Mouse (Mus musculus) ES-Bruce4 (cell line): ENCODE measurements around the gene Mepe. TPM values are rescaled to one million over a fixed set of nuclear protein-coding genes. Genes with fewer than 3 reads are reported as not detected.

ENCODE experiments used
- H3K27ac ChIP-seq: 2 replicates; pipeline ENCODE4 v1.5.1; 2012; ENCODE audit warnings: low read length, inconsistent platforms; ENCODE audit not compliant: insufficient read depth
- H3K27me3 ChIP-seq: 2 replicates; pipeline ENCODE4 v1.6.1; 2012; ENCODE audit warnings: mild to moderate bottlenecking, low read length, inconsistent platforms; ENCODE audit not compliant: control insufficient read depth, poor library complexity, insufficient read depth, severe bottlenecking
- H3K36me3 ChIP-seq: 2 replicates; pipeline ENCODE4 v1.6.1; 2012; ENCODE audit warnings: inconsistent platforms, mild to moderate bottlenecking, low read length, moderate library complexity; ENCODE audit not compliant: control insufficient read depth, poor library complexity, insufficient read depth, severe bottlenecking
- H3K4me1 ChIP-seq: one replicate; pipeline ENCODE4 v1.8.1; 2011; ENCODE audit warnings: low read length; ENCODE audit not compliant: control insufficient read depth, insufficient read depth
- H3K4me3 ChIP-seq: 2 replicates; pipeline ENCODE4 v1.5.1; 2011; ENCODE audit warnings: low read depth, mild to moderate bottlenecking, low read length
- H3K9ac ChIP-seq: 2 replicates; pipeline ENCODE4 v1.6.1; 2012; ENCODE audit warnings: low read depth, mild to moderate bottlenecking, inconsistent platforms; ENCODE audit not compliant: poor library complexity, severe bottlenecking
- H3K9me3 ChIP-seq: replicated peaks from 2 replicates; pipeline ENCODE4 v1.6.1; 2012; ENCODE audit warnings: mild to moderate bottlenecking, low read length, inconsistent platforms; ENCODE audit not compliant: control insufficient read depth, poor library complexity, insufficient read depth, severe bottlenecking
- CTCF ChIP-seq: IDR thresholded peaks from one replicate; pipeline ENCODE4 v1.8.1; 2011; ENCODE audit warnings: low read depth, low read length
- EP300 ChIP-seq: IDR thresholded peaks from 2 replicates; pipeline ENCODE4 v1.6.1; 2011; ENCODE audit warnings: low read depth, low read length; ENCODE audit not compliant: insufficient read depth
- POLR2A ChIP-seq: IDR thresholded peaks from one replicate; pipeline ENCODE4 v1.8.1; 2011; ENCODE audit warnings: low read length; ENCODE audit not compliant: insufficient read depth
- polyA plus RNA-seq: library from polyadenylated mRNA; stranded (reverse); fragments of >200 nt; gene quantifications from 2 replicates; pipeline ENCODE4 v1.2.4, GENCODE M21; 2011; ENCODE audit warnings: low read depth; ENCODE audit not compliant: missing spikeins, insufficient read depth, insufficient read length

Gene Mepe
- polyA plus RNA-seq, 1 experiment, result not detected

GRCm38 (mm10) chr5:104358592-104358991, 33.5 kb downstream of the Mepe start:
- H3K9ac ChIP-seq, result no peak overlapping the region
- no peak overlapping the region for H3K27ac ChIP-seq
- peaks cover 12% of the 10 kb centered on the region for H3K9me3 ChIP-seq
- no peaks in the 10 kb centered on the region for H3K36me3 ChIP-seq
- H3K4me1 ChIP-seq, result no peaks in the 10 kb centered on the region
- H3K4me3 ChIP-seq, result no peak overlapping the region
- no peak for TF ChIP-seq POLR2A
- no peak for TF ChIP-seq CTCF
- TF ChIP-seq EP300, result no peak
- no peaks in the 10 kb centered on the region for H3K27me3 ChIP-seq

DNA sequence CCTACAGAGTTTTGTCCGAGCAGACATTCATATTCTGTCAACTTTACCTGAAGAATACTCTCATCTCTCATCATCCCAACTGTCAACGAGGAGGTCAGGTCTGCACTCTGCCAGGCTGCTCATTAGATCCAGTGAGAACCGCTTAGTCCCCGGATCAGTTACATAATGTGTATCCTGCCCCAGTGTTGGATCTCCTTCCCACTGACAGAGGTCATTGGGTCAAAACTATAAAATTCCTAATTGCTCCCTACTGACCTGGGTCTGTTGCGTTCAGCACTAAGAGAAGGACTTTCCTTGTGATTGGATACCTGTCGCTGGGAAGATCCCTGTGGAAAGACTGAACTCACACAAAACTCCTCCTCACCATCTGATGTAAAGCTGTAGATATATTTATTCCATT, 34.1 kb downstream of the Mepe start:
- H3K27ac ChIP-seq, result no peak overlapping the region
- H3K9me3 ChIP-seq, result peaks cover 7% of the 10 kb centered on the region
- H3K4me1 ChIP-seq, result no peaks in the 10 kb centered on the region
- no peaks in the 10 kb centered on the region for H3K27me3 ChIP-seq
- H3K4me3 ChIP-seq, result no peak overlapping the region
- no peak overlapping the region for H3K9ac ChIP-seq
- H3K36me3 ChIP-seq, result no peaks in the 10 kb centered on the region
- TF ChIP-seq POLR2A (no peak), EP300 (no peak), CTCF (no peak)

GRCm38 (mm10) chr5:104370580-104370979, 45.5 kb downstream of the Mepe start:
- Histone ChIP-seq H3K36me3 (no peaks in the 10 kb centered on the region), H3K27me3 (no peaks in the 10 kb centered on the region), H3K9me3 (peaks cover 5% of the 10 kb centered on the region), H3K4me1 (no peaks in the 10 kb centered on the region), H3K4me3 (no peak overlapping the region), H3K9ac (no peak overlapping the region), H3K27ac (no peak overlapping the region)
- TF ChIP-seq CTCF (no peak), POLR2A (no peak), EP300 (no peak)

DNA sequence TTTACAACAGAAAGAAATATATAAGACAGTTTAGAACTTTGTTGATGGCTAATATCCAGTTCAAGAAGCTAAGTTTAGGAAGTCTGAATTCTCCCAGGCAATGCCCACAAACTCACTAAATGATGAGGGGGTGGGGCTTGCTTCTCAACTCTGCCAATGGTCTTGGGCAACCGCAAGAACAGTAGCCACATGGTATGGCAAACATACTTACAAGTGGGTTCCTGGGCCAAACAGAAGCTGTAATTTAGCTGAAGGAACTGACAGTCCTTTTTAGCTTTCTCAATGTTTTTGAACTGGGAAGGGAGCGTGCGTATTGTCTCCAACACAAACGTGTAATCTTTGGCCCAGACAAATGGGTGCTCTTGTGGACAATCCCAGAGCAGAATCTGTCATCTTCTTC, 46.2 kb downstream of the Mepe start:
- Histone ChIP-seq H3K9ac (no peak overlapping the region), H3K36me3 (no peaks in the 10 kb centered on the region), H3K27ac (no peak overlapping the region), H3K4me1 (no peaks in the 10 kb centered on the region), H3K4me3 (no peak overlapping the region), H3K27me3 (no peaks in the 10 kb centered on the region), H3K9me3 (peaks cover 5% of the 10 kb centered on the region)
- no peak for TF ChIP-seq EP300

DNA sequence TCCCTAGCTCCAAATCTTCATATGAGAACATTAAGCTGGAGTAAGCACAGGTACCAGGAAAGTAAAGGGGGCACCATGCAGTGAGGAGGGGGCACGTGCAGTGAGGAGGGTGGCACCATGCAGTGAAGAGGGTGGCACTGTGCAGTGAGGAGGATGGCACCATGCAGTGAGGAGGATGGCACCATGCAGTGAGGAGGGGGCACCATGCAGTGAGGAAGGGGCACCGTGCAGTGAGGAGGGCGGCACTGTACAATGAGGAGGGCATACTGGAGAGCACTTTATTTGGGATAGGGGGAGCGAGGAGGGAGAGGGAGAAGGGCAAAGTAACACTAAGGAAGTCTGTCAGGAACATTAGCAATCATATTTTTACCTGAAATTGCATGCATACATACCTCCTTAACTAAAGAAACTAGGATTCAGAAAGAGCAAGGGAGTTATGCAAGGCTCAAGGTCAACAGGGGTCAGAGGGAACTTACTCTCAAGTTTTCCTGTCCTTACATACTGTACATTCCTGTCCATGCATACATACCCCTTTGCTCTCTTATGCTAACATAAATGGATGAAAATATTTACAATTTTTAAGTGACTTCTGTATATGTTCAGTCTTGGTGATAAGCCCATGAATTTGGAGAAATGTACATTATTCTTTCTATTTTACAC, 48.6 kb downstream of the Mepe start:
- TF ChIP-seq POLR2A, result no peak
- TF ChIP-seq EP300, result no peak
- no peak for TF ChIP-seq CTCF
- H3K27ac ChIP-seq, result no peak overlapping the region
- H3K27me3 ChIP-seq, result no peaks in the 10 kb centered on the region
- no peaks in the 10 kb centered on the region for H3K4me1 ChIP-seq
- H3K36me3 ChIP-seq, result no peaks in the 10 kb centered on the region
- no peak overlapping the region for H3K4me3 ChIP-seq
- H3K9me3 ChIP-seq, result peaks cover 5% of the 10 kb centered on the region; the same call in 1 of the 2 replicates
- H3K9ac ChIP-seq, result no peak overlapping the region

GRCm38 (mm10) chr5:104374308-104374660, 49.2 kb downstream of the Mepe start:
- Histone ChIP-seq H3K27me3 (no peaks in the 10 kb centered on the region), H3K27ac (no peak overlapping the region), H3K9ac (no peak overlapping the region), H3K4me3 (no peak overlapping the region), H3K4me1 (no peaks in the 10 kb centered on the region), H3K9me3 (peaks cover 5% of the 10 kb centered on the region; the same call in 1 of the 2 replicates), H3K36me3 (no peaks in the 10 kb centered on the region)
- TF ChIP-seq POLR2A, result no peak
